8 mouse cellular contexts compared by ENCODE assay signal in the genomic region with DNA sequence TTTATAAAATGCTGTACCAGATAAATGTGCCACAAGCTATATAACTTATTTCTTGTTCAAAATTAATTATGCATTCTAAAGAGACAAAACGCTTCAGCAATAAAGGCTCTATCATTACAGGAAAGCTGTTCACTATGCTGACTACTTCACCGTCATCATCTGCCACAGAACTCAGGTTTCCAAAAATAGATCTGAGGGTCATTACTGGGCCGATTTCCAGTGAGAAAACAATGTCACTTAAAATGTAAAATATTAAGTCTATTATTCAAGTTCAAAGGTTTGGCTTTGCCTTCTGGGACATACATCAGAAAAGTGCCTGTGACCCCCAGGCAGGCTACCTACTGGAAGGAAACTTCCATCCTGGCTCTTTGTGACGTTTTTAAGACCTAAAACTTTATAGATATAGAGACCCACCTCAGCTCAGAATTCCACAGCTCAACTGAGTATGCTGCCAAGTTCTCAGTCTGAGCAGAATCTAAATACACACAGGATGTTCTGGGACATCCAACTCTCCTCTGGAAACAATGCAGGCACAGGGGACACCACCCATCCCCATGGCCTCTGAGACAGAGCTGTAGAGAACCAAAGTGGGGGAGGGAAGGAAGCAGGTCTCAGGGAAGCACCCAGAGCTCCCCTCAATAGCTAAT. TPM values are rescaled to one million over a fixed set of nuclear protein-coding genes. Genes with fewer than 3 reads are reported as not detected.
DNase-seq lines count a peak whose midpoint lies in the region; ATAC-seq and TF ChIP-seq lines count a peak whose summit lies in the region.
"Had no signal": no experiment of that assay in that cellular context is flagged by ENCODE, and none has a peak within 500 bp of the region (broad histone marks: within the 10 kb centered on the region; RNA-seq: fewer than 3 reads in every experiment).

No protein-coding gene starts in this region.

- no peak overlapping the region for H3K4me2 ChIP-seq in intestine, embryonic 14.5 days (ENCODE audit: low read length)

- H3K27me3 ChIP-seq in intestine, embryonic 14.5 days (replicated peaks; ENCODE audit: control insufficient read depth, insufficient read depth, low read length): no peaks in the 10 kb centered on the region

- H3K9me3 ChIP-seq in intestine, embryonic 14.5 days (ENCODE audit: control insufficient read depth, low read length): no peaks in the 10 kb centered on the region

- H3K9ac ChIP-seq in intestine, embryonic 14.5 days (ENCODE audit: low read length): no peak overlapping the region

- WGBS in intestine, embryonic 14.5 days: 27% methylated on average over 4 of the region's 4 CpGs

- TF ChIP-seq CTCF in brain, embryonic 14.5 days (IDR thresholded peaks at IDR 0.05; ENCODE audit: borderline replicate concordance, extremely low read depth, insufficient read depth, insufficient read length): no peak

- H3K4me3 ChIP-seq in intestine, embryonic 14.5 days (ENCODE audit: low read depth, low read length): no peak overlapping the region

- no peaks in the 10 kb centered on the region for H3K36me3 ChIP-seq in intestine, embryonic 14.5 days (ENCODE audit: control insufficient read depth, insufficient read depth, low read length)

- peaks cover 21% of the 10 kb centered on the region for H3K4me1 ChIP-seq in intestine, embryonic 14.5 days (replicated peaks; ENCODE audit: control insufficient read depth, insufficient read depth, low read length)

- peak overlapping the region; percentile 54 for H3K27ac ChIP-seq in intestine, embryonic 14.5 days (ENCODE audit: low read depth)

- no peak for ATAC-seq in intestine, embryonic 14.5 days (replicated peaks; ENCODE audit: low FRiP score, low TSS enrichment, low read depth)

- no peak for TF ChIP-seq POLR2A in brain, embryonic 14.5 days (IDR thresholded peaks at IDR 0.05; ENCODE audit: borderline replicate concordance, extremely low read depth, insufficient read depth, insufficient read length, poor library complexity, severe bottlenecking)

- peak; percentile 35 for DNase-seq in brain, embryonic 14.5 days (ENCODE audit: low read depth)
- DNase-seq in heart, adult 11 months: peak; percentile 99
- DNase-seq in intestine, embryonic 14.5 days (ENCODE audit: low spot score): no peak
- DNase-seq in kidney, postnatal 4 days: peak; percentile 16 to 32
- DNase-seq in thymus, postnatal 36 days: no peak
- DNase-seq in cerebellum, postnatal 25 days: no peak
- DNase-seq in ovary, postnatal 14 days (ENCODE audit: low spot score): no peak
- DNase-seq: layer of hippocampus, postnatal 36 days had no signal

RNA-seq across cellular contexts. Expression of gene Tmtc1, which starts 53.4 kb away (rescaled TPM):
- 5.4 and 11.8 TPM in 2 replicates for polyA plus RNA-seq in brain, embryonic 14.5 days (2012; rRNA removed)
- polyA plus RNA-seq in intestine, embryonic 14.5 days (2014; fragmentation: Nextera tagmentation; extraction: Ambion mirVana): 2.3 and 2.8 TPM in 2 replicates

Comparison
In these comparisons a context has a peak if more than half of its experiments do, and no peak if none do; other contexts are left out.
1. DNase-seq: peak in brain, embryonic 14.5 days (single experiment), heart, adult 11 months (single experiment) and kidney, postnatal 4 days (2 of 2); none in intestine, embryonic 14.5 days (single experiment), thymus, postnatal 36 days (0 of 2), cerebellum, postnatal 25 days (0 of 2) and ovary, postnatal 14 days (single experiment).